Mouse (Mus musculus): ENCODE results near the gene Ccdc69.
"Not testable (repeated sequence)": the region's sequence is repeated elsewhere in the genome, so short reads cannot be mapped to it uniquely, and the experiment has no call there.

The Ccdc69 gene

DNA sequence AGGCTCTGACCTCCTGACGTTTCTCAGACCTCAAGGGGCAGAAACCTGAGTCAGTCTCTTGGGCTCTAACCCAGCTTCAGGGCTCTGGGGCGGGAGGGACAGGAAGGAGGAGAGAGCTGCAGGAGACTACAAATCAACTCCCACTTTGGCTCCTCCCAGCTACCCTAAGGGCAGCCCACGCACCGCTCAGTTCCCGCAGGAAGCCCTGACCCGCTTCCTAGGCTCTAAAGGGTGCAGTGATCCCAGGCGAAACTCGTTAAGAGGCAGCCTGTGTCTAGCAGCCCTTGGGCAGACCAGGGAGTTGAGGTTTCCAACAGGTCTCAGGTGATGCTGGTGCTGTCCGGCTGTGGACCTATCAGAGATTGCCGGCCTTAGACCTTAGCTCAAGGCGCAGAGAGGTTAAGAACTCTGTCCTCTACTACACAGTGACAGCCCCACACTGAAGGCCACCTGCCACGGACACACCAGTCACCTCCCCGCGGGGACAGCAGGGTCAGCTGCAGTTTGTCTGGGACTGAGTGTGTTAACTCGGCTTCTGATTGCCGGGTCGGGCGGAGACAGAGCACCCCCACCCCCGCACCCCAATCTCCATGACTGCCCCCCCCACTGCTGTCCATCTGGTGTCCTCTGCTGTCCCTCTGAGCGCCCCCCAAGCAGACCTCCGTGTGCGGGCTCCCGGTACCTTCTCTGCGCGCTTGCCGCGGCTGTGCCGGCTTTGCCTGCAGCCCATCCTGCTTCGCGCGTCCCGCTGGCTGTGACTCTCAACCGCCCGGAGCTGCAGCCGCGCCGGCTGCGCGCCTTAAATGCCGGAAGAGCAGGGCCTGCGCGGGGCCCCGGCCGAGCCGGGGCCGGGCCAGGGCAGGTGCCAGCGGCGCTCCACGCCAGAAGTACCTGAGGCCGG is at the start of gene Ccdc69:
Ccdc69 (minus strand) TSS at position 801 of the 901 bp plus-strand sequence.
- peak; percentile 84 for DNase-seq (ENCODE audit: inconsistent ontology term)

DNA sequence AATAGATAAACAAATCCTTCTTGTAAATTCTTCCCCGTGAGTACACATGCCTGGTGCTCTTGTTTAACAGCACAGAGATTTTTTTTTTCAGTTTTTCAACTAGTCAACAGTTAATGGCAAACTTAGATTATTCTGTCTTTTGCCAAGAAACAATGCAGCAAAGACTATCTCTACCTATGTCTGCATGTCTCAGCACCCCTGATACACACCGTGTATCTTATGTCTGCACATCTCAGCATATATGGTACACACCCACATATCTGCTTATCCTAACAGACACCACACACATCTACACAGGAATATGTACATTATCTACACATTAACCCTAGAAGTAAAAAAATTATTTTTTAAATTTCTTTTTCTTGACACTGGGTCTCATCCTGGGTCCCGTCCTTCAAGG is 48.7 kb upstream of the Ccdc69 start:
- DNase-seq (ENCODE audit: inconsistent ontology term), result no peak

DNA sequence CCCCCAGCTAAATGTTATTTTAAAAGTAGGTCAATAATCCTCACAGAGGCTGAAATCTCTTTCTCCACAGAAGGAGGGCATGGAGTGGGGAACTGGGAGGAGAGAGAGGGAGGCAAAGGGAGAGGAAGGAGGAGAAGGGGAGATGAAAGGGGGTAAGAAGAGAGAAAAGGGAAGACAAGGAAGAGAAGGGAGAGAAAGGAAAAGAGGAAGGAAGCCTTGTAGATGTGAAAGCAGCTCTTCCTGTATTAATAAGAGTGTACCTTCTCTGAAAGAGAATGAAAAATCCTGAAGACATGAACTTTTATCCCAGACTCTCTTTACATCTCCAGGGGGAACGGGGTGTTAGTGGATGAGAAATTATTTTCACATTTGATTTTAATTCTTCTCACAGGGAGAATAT is 43.5 kb upstream of the Ccdc69 start:
- DNase-seq (ENCODE audit: inconsistent ontology term), result no peak

DNA sequence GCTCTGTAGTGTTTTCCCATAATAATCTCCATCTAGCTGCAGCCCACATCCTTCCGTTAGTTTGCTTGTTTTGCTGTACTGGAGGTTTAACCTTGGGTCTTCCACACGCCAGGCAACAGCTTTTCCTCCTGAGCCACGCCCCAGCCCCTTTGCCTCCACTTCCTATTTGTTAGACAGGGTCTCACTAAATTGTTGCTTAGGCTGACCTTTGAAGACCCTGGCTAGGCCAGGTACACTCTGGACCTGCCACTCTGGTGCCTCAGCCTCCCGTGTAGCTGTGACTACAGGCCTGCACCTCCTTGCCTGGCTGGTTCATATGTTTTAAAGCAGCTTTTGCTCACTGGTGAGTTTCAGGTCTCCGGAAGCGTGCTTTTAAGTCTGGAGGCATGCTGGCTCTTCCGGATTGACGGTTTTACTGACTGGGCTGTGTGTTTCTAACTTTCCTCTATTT is 42.9 kb upstream of the Ccdc69 start:
- DNase-seq (ENCODE audit: inconsistent ontology term), result no peak

DNA sequence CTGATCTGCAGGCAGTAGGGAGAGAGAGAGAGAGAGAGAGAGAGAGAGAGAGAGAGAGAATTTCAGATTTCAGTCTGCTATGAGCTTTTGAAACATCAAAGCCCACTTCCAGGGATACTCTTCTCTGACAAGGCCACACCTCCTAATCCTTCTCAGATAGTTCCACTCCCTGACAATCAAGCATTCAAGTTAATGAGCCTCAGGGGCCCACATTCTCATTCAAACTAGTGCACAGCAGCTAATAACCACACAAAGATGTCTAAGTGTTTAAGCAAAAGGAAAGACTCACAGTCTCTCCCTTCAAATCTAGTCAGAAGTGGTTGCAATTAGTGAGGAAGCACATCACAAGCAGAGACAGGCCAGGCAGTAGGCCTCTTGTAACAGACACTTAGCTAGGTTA is 42.3 kb upstream of the Ccdc69 start:
- no peak for DNase-seq (ENCODE audit: inconsistent ontology term)

DNA sequence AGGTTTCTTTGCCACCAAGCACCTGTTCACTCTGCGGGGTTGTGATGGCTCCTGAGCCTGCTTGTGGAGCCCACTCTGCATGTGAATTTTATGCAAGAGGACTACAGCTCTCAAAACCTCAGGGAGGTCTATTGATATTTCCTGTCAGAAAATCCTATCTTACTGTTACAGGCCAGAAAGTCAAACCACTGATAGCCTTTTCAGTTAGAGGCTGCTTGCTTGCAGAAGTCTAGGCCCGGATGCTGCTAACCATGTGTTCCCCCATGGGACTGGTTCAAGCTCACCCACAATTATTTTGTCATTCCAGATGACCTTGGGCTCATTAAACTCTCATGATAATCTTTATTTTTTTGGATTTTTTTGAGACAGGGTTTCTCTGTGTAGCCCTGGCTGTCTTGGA is 39.1 kb upstream of the Ccdc69 start:
- DNase-seq (ENCODE audit: inconsistent ontology term), result no peak

DNA sequence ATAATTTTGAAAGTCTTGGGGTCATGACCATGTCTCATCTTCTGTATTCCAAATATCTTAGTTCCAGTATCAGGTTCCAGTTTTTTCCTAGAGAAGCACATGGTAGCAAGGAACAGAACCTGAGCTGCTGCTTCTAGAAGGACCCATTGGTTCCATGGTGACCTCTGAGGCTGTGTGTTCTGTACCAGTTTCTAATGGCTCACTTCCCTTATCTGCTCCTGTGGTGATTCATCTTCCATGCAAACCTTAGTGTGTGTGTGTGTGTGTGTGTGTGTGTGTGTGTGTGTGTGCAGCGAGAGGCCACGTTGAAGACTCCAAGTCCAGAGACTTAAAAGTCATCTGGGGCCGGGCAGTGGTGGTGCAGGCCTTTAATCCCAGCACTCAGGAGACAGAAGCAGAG is 38.1 kb upstream of the Ccdc69 start:
- no peak for DNase-seq (ENCODE audit: inconsistent ontology term)

DNA sequence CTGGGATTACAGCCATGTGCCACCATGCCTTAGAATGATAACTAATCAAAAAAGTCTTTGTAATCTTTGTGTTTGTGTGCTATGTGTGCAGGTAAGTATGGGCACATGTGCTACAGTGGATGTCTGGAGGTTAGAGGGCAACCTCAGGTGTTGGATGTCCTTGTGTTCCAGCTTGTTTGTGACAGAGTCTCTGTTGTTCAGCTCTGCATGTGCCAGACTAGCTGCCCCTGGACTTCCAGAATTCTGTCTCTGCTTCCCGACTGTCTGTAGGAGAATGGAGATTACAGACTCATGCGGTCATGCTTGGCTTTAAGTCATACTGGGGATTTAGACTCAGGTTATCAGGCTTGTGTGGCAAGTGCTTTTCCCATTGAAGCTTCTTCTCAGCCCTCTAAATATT is 36.4 kb upstream of the Ccdc69 start:
- DNase-seq (ENCODE audit: inconsistent ontology term), result no peak

DNA sequence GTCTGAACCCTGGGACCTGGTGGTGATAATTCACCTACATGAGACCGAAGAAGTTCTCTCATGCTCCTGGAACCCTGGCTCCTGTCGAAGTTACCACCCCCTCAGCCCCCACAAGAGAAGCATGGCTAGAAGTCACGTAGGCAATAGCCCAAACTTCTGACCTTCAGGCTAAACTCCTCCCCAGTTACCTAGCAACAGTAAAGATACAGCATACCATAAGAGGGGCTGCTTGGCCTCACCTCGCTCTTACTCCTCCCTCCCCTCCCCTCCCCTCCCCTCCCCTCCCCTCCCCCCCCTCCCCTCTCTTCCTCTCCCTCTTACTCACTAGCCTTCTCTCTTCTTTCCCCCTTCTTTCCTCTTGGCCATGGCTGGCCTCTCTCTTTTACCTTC is 35.9 kb upstream of the Ccdc69 start:
- not testable (repeated sequence) for DNase-seq (ENCODE audit: inconsistent ontology term)

DNA sequence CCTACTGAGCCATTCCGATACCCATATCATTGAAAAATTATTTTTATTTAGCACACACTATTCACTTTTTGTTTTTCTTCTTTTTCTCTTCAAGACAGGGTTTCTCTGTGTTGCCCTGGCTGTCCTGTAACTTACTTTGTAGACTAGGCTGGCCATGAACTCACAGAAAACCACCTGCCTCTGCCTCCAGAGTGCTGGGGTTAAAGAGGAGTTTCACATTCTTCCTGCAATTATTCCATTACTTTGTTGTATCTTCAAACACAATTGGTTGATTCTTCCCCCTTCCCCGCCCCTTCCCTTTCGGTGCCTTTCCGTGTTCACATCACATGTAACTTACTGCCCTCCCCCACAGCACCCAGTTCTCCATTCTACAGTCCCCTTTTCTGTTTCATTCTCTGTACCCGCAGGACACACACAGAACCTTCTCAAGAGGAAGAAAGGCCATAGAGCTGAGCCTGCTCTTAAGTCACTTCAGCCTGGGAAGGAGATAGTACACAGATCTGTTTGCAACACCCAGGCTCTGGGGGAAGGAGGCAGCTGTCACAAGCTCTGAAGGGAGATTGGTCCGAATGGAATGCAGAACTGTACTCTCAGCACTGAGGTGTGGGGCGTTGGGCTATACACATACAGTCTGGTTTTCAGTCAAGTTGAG is 35.4 kb upstream of the Ccdc69 start:
- no peak for DNase-seq (ENCODE audit: inconsistent ontology term)

DNA sequence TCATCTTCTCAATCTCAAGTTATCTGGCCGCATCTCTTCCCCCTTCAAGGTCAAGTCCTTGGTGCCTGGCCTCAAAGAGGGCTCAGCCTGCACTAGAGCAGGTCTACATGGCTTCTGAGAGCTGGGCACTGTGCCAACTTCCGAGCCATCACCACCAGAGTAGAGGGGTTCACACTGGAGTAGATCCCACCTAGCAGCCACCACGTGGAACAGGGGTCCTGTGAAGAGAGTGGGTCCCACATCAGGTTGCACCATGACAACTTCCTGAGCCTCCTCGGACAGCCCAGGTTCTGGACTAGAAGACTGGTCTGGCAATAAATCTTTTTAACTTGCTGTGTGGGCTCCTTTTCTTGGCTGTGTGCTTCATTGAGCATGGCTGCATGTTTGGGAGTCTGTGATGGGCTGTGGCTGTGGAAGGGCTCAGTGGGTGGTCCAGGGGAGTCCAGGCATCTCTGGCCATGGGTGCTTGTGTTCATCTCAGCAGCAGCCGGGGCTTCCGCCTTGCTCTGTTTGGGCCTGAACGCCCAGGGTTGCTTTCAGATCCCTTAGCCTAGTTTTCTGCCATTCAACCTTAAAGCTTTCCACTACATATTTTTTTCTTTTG is 32.7 kb upstream of the Ccdc69 start:
- DNase-seq (ENCODE audit: inconsistent ontology term), result no peak

DNA sequence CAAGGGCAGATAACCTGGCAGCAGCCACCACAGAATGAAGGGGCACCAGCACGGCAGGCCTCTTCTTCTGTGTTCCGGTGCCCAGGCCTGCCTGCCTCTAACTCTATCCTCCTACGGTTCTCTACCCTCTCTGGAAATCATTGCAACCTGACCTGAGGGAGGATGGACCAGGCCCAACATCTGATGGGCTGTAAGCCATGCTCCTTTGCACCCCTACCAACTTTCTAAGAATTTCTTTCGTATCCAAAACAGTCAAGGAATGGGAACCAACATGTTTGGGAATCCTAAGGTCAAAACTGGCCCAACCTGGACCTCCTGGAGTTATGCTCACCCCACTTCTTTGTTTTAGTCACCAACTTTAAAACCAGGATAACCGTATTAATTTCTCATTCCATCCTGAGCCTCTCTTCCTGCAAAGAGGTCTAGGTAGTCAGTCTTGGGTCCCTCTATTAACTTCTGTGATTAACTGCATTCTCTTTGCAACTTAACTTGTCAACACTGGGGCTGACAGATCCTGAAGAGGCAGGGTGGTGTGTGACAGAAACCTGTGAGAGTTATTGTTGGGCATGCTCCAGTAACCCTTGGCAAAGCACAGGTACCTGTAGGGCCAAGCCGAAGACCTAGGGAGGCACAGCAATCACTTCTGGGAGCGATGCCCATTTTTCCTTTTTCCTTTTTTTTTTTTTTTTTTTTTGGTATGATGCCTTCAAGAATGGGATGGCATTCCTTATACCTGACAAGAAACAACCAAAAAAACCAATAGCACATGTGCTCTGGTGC is 31.8 kb upstream of the Ccdc69 start:
- no peak for DNase-seq (ENCODE audit: inconsistent ontology term)

DNA sequence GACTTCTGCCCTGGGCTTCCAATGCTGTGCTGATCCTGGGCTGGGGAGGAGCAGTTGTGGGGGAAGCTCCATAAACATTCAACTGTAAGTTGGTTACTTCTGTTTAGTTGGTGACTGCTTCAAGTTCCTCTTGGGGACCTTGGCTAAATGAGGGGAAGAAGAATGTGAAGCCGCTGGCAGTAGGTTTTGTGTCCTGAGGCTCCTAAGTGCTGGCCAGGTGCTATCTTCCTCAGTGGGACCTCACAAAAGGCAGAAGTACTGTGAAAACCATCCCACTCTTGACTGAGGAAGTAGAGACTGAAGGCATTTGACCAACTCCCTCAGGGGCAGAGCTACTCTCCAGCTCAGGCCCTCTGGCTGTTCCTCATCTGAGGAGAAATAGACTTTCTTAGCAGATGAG is 28.7 kb upstream of the Ccdc69 start:
- DNase-seq (ENCODE audit: inconsistent ontology term), result no peak

DNA sequence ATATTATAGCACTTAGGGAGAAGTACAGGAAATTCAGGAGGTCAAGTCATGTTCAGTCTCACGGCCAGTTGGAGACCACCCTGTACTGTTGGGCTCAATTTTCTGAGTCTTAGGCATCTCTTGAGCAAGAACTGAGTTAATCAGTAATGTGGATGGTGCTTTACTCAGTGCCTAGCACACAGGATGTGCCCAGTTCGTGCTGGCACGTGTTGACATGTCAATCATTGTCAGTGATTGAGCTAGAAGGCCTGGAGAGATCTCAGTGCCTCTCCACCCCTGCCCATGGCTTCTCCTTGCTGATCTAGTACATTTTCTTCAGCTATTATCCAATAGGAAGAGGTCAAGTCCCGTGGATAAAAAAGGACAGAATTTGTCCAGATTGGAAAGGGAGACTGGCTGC is 27.5 kb upstream of the Ccdc69 start:
- DNase-seq (ENCODE audit: inconsistent ontology term), result no peak

DNA sequence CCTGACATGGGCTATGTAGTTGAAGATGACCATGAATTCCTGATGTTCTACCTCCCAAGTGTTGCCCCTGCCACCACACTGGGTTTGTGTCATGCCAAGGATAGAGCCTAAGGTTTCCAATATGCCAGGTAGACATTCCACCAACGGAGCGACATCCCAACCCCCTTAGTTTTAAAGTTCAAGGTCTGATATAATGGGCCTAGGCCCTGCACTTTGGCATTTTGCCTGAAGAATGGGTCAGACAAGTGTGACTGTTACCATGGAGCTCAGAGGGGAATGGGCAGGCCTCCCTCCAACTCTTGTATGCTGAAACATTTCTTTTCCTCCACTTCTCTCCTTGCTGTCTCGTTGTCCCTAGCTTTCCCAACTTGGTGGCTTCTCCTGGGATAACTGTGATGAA is 25.3 kb upstream of the Ccdc69 start:
- DNase-seq (ENCODE audit: inconsistent ontology term), result no peak

DNA sequence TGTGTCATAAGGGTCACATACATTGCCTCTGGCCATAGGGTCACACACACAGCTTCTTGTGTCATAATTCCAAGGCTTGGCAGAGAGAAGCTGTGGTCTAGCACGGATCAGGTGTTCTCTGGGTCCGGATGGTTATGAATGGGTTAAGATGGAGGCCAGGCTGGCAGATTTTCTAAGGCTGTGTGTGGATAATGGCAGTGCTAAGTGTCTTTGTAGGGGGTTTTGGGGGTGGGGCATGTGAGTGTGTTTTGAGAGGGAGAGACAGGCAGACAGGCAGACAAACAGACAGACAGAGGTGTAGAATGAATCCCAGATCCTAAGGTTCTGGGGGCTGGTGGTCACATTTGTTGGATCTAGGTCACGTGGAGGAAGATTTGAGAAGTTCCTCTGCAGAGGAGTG is 24.1 kb upstream of the Ccdc69 start:
- no peak for DNase-seq (ENCODE audit: inconsistent ontology term)

DNA sequence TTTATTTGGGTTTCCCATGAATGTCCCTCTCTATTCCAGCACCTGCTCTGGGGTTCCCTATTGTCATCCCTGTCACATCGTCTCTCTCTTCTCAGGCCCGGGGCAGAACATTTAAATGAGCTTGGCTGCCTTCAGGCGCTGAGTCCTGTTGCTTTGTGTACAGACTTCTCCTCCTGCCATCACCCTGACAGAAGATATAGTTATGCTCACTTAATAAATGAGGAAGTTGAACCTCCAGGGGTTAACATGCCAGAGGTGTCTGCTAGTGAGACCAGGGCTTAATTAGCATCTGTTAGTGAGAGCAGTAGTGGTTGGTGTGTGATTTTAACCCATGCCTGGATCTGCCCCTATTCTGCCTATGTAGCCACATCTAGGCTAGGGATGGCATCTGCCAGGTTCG is 21.9 kb upstream of the Ccdc69 start:
- no peak for DNase-seq (ENCODE audit: inconsistent ontology term)

DNA sequence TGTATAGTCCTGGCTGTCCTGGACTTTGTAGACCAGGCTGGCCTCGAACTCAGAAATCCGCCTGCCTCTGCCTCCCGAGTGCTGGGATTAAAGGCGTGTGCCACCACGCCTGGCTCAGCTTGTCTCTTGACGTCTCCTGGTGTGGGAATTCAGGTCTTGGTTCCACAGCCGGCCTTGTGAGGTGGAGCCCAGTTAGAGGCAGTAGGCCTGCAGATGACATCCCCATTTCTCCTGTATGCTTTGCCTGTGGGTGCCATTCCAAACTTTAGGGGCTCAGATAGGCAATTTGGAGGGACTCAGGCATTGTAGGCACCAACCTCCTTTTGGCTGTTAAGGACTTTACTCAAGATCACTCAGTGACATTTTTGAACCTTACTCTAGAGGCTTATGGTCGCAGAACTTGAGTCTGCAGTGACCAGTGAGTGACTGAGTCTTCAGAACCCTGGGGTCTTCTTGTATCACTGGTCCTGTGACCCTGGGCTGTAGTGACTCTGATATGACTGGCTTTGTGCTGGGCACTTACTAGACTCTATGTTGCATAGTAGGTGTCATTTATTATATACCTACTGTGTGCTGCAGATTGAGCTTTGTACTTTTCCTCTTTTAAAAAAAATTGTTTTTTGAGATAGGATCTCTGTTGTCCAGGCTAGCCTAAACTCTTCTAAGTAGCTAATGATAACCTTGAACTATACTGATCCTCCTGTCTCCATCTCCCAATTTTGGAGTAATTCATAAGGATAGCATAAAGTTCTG is 21.3 kb upstream of the Ccdc69 start:
- DNase-seq (ENCODE audit: inconsistent ontology term), result no peak

DNA sequence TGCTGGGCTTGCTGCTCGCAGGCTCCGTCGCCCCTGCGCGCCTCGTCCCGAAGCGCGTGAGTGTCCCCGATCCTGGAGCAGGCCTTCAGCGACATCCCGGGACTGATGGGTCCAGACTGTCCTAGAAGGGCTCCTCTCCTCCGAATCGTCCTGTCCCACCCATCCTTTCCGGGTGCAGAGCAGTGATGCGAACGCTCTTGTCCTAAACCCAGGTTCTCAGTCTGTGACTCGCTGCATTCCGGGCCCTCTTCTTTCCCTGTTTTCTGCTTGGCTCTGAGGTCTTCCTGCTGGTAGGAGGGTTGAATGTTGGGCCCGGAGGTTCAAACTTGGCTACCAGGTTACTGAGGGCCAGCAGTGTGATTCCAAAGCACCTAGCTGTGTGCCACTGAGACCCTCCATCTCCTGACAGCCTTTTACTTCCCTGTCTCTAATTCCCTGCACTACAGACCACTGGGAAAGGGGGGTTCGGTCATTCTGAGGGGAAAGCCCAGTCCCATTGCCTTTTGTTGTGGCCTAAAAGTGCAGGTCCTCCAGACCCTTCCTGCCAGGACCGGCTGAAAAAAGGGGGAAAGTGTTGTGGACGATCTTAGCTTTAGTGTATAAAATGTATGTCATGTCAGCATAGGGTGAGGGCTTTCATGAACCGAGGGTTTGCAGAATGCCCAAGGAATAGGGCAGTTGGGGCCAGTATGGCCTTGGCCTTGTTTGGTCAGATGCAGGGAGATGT is 20.4 kb upstream of the Ccdc69 start:
- DNase-seq (ENCODE audit: inconsistent ontology term), result no peak

DNA sequence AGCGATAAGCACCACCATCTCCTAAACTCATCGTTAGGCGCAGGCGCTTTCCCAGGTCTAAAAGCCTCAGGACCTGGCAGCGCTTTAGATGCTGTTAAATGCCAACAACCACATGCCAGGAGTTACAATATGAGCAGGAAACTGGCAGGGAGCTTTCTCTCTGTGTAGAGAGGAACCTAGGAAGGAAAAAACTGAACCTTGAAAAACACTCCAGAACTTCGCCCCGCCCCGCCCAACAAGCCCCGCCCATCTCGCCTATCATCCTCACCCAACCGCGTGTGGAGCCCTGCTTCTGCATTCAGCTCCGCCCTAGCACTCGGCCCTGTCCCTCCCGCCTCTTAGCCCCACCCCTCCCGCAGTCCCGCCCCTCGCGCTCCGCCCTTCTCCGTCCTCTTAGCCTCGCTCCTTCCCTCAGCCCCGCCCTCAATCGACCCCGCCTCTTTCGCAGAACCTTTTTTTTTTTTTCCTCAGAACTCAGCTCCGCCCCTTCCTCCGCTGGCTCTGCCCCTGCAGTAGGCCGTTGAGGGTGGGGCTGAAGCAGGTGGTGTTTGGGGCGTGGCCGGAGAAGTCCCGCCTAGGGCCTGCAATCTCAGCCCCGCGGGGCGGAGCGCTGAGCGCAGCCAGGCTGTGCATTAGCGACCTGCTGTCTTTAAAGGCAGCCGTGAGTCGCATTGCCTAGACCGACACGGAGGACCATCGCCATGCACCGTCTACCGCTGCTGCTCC is 19.7 kb upstream of the Ccdc69 start, which contains the start of gene Gm2a:
Gm2a (plus strand) TSS at position 653 of the 726 bp plus-strand sequence.
- peak; percentile 99 for DNase-seq (ENCODE audit: inconsistent ontology term)

All from Muller cell, postnatal 12 days (primary cell).